Mouse (Mus musculus): ENCODE data around the gene Amot.

DNA sequence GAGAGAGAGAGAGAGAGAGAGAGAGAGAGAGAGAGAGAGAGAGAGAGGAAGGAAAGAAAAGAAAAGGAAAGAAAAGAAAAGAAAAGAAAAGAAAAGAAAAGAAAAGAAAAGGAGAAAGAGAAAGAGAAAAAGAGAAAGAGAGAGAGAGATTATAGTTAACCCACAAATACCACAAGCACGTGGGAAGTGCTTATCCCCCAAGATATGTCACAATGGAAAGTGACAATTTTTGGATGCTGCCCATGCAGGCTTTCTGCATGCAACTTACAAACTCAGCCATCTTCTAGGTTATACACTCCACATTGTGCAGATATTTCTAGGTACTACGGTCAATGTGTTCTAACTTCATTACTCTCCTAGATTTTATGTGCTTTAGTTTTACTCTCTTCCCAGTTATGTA is 41.5 kb downstream of the Amot start:
- TF ChIP-seq CTCF (conservative IDR thresholded peaks at IDR 0.05; ENCODE audit: low read length) (no peak), NANOG (IDR thresholded peaks at IDR 0.05; ENCODE audit: borderline replicate concordance, low read length) (no peak)

Measured in E14TG2a.4 (cell line).